Comparison of ENCODE assay signal across 27 mouse cellular contexts in genomic region chr1:157500657-157501056, GRCm38 (mm10). TPM values are rescaled to one million over a fixed set of nuclear protein-coding genes. Genes with fewer than 3 reads are reported as not detected.
DNase-seq lines count a peak whose midpoint lies in the region; ATAC-seq lines count a peak whose summit lies in the region.
"Had no signal": no experiment of that assay in that cellular context is flagged by ENCODE, and none has a peak within 500 bp of the region (broad histone marks: within the 10 kb centered on the region; RNA-seq: fewer than 3 reads in every experiment).

No protein-coding gene starts in this region.

- H3K9me3 ChIP-seq in forebrain, embryonic 15.5 days = no peaks in the 10 kb centered on the region
- no peaks in the 10 kb centered on the region; the same call in 1 of the 2 replicates for H3K9me3 ChIP-seq in forebrain, embryonic 10.5 days
- no peaks in the 10 kb centered on the region for H3K9me3 ChIP-seq in liver, embryonic 12.5 days (replicated peaks)
- H3K9me3 ChIP-seq in liver, embryonic 11.5 days (ENCODE audit: control insufficient read depth, low read length) = 0 out of 2 replicates have a peak, but pooled peaks cover 2% of the 10 kb centered on the region
- H3K9me3 ChIP-seq in neural tube, embryonic 12.5 days = no peaks in the 10 kb centered on the region
- H3K9me3 ChIP-seq in limb, embryonic 13.5 days = no peaks in the 10 kb centered on the region
- no peaks in the 10 kb centered on the region for H3K9me3 ChIP-seq in intestine, embryonic 16.5 days (ENCODE audit: control insufficient read depth, low read length)
- H3K9me3 ChIP-seq: hindbrain, embryonic 10.5 days had no signal

- no peak overlapping the region for H3K27ac ChIP-seq in forebrain, embryonic 15.5 days (replicated peaks)
- no peak overlapping the region for H3K27ac ChIP-seq in forebrain, embryonic 10.5 days
- no peak overlapping the region for H3K27ac ChIP-seq in liver, embryonic 12.5 days
- H3K27ac ChIP-seq in liver, embryonic 11.5 days (ENCODE audit: low read depth, low read length) = no peak overlapping the region
- H3K27ac ChIP-seq in neural tube, embryonic 12.5 days = no peak overlapping the region
- H3K27ac ChIP-seq in limb, embryonic 13.5 days = no peak overlapping the region
- H3K27ac ChIP-seq in intestine, embryonic 16.5 days (ENCODE audit: low read length) = no peak overlapping the region
- H3K27ac ChIP-seq: hindbrain, embryonic 10.5 days; macrophage had no signal

- peaks cover 3% of the 10 kb centered on the region; the same call in 1 of the 2 replicates for H3K4me1 ChIP-seq in forebrain, embryonic 15.5 days
- H3K4me1 ChIP-seq in forebrain, embryonic 10.5 days = peaks cover 5% of the 10 kb centered on the region; the same call in 1 of the 2 replicates
- H3K4me1 ChIP-seq in liver, embryonic 12.5 days = no peaks in the 10 kb centered on the region
- H3K4me1 ChIP-seq in liver, embryonic 11.5 days (replicated peaks; ENCODE audit: control insufficient read depth, insufficient read depth, low read length) = no peaks in the 10 kb centered on the region
- H3K4me1 ChIP-seq in neural tube, embryonic 12.5 days = no peaks in the 10 kb centered on the region; the same call in 1 of the 2 replicates
- peaks cover 5% of the 10 kb centered on the region; the same call in 1 of the 2 replicates for H3K4me1 ChIP-seq in limb, embryonic 13.5 days
- H3K4me1 ChIP-seq in intestine, embryonic 16.5 days (ENCODE audit: control insufficient read depth, insufficient read depth, low read length) = no peaks in the 10 kb centered on the region

- peak; percentile 32; the same call in 1 of the 2 replicates for ATAC-seq in forebrain, embryonic 15.5 days (replicated peaks)
- ATAC-seq in liver, embryonic 12.5 days = peak; percentile 55
- ATAC-seq in liver, embryonic 11.5 days (replicated peaks; ENCODE audit: low FRiP score) = no peak
- 0 out of 2 replicates have a peak, but pooled peaks have one; percentile 33 for ATAC-seq in neural tube, embryonic 12.5 days (ENCODE audit: low FRiP score, low read depth)
- ATAC-seq in limb, embryonic 13.5 days (ENCODE audit: low FRiP score, low read depth) = 0 out of 2 replicates have a peak, but pooled peaks have one; percentile 24
- ATAC-seq in intestine, embryonic 16.5 days = no peak
- ATAC-seq: CD4-positive, CD25-positive, alpha-beta regulatory T cell, adult 4 months; liver, postnatal 0 days; lung, postnatal 0 days had no signal

- no peak for DNase-seq in forebrain, embryonic 10.5 days (ENCODE audit: extremely low spot score, low spot score)
- DNase-seq in liver, embryonic 11.5 days (ENCODE audit: low spot score) = no peak
- no peak for DNase-seq in neural tube, embryonic 10.5 days (ENCODE audit: extremely low spot score, low spot score)
- DNase-seq: adrenal gland, postnatal 25 days; cerebellum, adult 11-12 months; cerebellum, adult 9-11 months; embryo, embryonic 11 days; gastrocnemius, postnatal 14 days; heart, postnatal 14 days; kidney, adult 2 months; kidney, postnatal 36 days; layer of hippocampus, postnatal 36 days; left cerebral cortex, postnatal 4 days; liver, postnatal 0 days; right cerebral cortex, adult 18-20 months; spleen, adult 18-20 months; thymus, postnatal 4 days had no signal

- H3K4me2 ChIP-seq in forebrain, embryonic 15.5 days (replicated peaks) = no peak overlapping the region
- no peak overlapping the region for H3K4me2 ChIP-seq in liver, embryonic 12.5 days
- H3K4me2 ChIP-seq in liver, embryonic 11.5 days = no peak overlapping the region
- no peak overlapping the region for H3K4me2 ChIP-seq in neural tube, embryonic 12.5 days (replicated peaks)
- H3K4me2 ChIP-seq in limb, embryonic 13.5 days (replicated peaks) = no peak overlapping the region
- no peak overlapping the region for H3K4me2 ChIP-seq in intestine, embryonic 16.5 days (ENCODE audit: low read depth, low read length)
- H3K4me2 ChIP-seq: midbrain, embryonic 11.5 days had no signal

- H3K27me3 ChIP-seq in forebrain, embryonic 15.5 days = no peaks in the 10 kb centered on the region
- H3K27me3 ChIP-seq in forebrain, embryonic 10.5 days (ENCODE audit: poor library complexity, severe bottlenecking) = no peaks in the 10 kb centered on the region
- H3K27me3 ChIP-seq in liver, embryonic 12.5 days (replicated peaks) = no peaks in the 10 kb centered on the region
- H3K27me3 ChIP-seq in liver, embryonic 11.5 days (replicated peaks; ENCODE audit: control insufficient read depth, insufficient read depth, low read length) = no peaks in the 10 kb centered on the region
- no peaks in the 10 kb centered on the region for H3K27me3 ChIP-seq in neural tube, embryonic 12.5 days (replicated peaks)
- no peaks in the 10 kb centered on the region for H3K27me3 ChIP-seq in limb, embryonic 13.5 days
- no peaks in the 10 kb centered on the region for H3K27me3 ChIP-seq in intestine, embryonic 16.5 days (replicated peaks; ENCODE audit: control insufficient read depth, insufficient read depth, low read length)

- H3K9ac ChIP-seq in forebrain, embryonic 15.5 days (replicated peaks) = no peak overlapping the region
- no peak overlapping the region for H3K9ac ChIP-seq in liver, embryonic 12.5 days
- no peak overlapping the region for H3K9ac ChIP-seq in liver, embryonic 11.5 days (ENCODE audit: low read depth, low read length)
- no peak overlapping the region for H3K9ac ChIP-seq in neural tube, embryonic 12.5 days
- H3K9ac ChIP-seq in limb, embryonic 13.5 days = no peak overlapping the region
- no peak overlapping the region for H3K9ac ChIP-seq in intestine, embryonic 16.5 days (ENCODE audit: low read depth, low read length)
- H3K9ac ChIP-seq: liver, postnatal 0 days had no signal

- H3K36me3 ChIP-seq in forebrain, embryonic 15.5 days = no peaks in the 10 kb centered on the region
- H3K36me3 ChIP-seq in forebrain, embryonic 10.5 days (replicated peaks) = no peaks in the 10 kb centered on the region
- H3K36me3 ChIP-seq in liver, embryonic 12.5 days = no peaks in the 10 kb centered on the region
- H3K36me3 ChIP-seq in liver, embryonic 11.5 days (ENCODE audit: control insufficient read depth, insufficient read depth, low read length) = no peaks in the 10 kb centered on the region
- no peaks in the 10 kb centered on the region for H3K36me3 ChIP-seq in neural tube, embryonic 12.5 days
- H3K36me3 ChIP-seq in limb, embryonic 13.5 days = no peaks in the 10 kb centered on the region
- H3K36me3 ChIP-seq in intestine, embryonic 16.5 days (ENCODE audit: control insufficient read depth, insufficient read depth, low read length) = no peaks in the 10 kb centered on the region
- H3K36me3 ChIP-seq: hindbrain, embryonic 10.5 days had no signal

- no peak overlapping the region for H3K4me3 ChIP-seq in forebrain, embryonic 15.5 days
- no peak overlapping the region for H3K4me3 ChIP-seq in forebrain, embryonic 10.5 days
- H3K4me3 ChIP-seq in liver, embryonic 12.5 days = no peak overlapping the region
- H3K4me3 ChIP-seq in liver, embryonic 11.5 days (ENCODE audit: low read depth, low read length) = no peak overlapping the region
- H3K4me3 ChIP-seq in neural tube, embryonic 12.5 days = no peak overlapping the region
- no peak overlapping the region for H3K4me3 ChIP-seq in limb, embryonic 13.5 days
- H3K4me3 ChIP-seq in intestine, embryonic 16.5 days (ENCODE audit: low read length) = no peak overlapping the region
- H3K4me3 ChIP-seq: hindbrain, embryonic 10.5 days had no signal

- 90% methylated on average over 1 of the region's 1 CpGs for WGBS in forebrain, embryonic 15.5 days
- 81% methylated on average over 1 of the region's 1 CpGs for WGBS in forebrain, embryonic 10.5 days
- WGBS in liver, embryonic 12.5 days (ENCODE audit: insufficient replicate concordance) = 50% methylated on average over 1 of the region's 1 CpGs
- WGBS in liver, embryonic 11.5 days = 67% methylated on average over 1 of the region's 1 CpGs
- 90% methylated on average over 1 of the region's 1 CpGs for WGBS in neural tube, embryonic 12.5 days
- 77% methylated on average over 1 of the region's 1 CpGs for WGBS in limb, embryonic 13.5 days
- 87% methylated on average over 1 of the region's 1 CpGs for WGBS in intestine, embryonic 16.5 days

RNA-seq across cellular contexts. Expression of gene Sec16b, which starts 5.9 kb away (rescaled TPM):
- polyA plus RNA-seq in forebrain, embryonic 15.5 days (2015; fragmentation: Nextera tagmentation; extraction: Ambion mirVana) = 0.34 and 0.38 TPM in 2 replicates
- polyA plus RNA-seq in forebrain, embryonic 10.5 days (2016; fragmentation: Nextera tagmentation; extraction: Ambion mirVana) = 0.63 and 0.73 TPM in 2 replicates
- polyA plus RNA-seq in liver, embryonic 12.5 days (2016; fragmentation: Nextera tagmentation; extraction: Ambion mirVana) = 3.9 and 4.1 TPM in 2 replicates
- 4.6 and 5.8 TPM in 2 replicates for polyA plus RNA-seq in liver, embryonic 11.5 days (2014; fragmentation: Nextera tagmentation; extraction: Ambion mirVana)
- 1.3 and 1.4 TPM in 2 replicates for polyA plus RNA-seq in neural tube, embryonic 12.5 days (2016; fragmentation: Nextera tagmentation; extraction: Ambion mirVana)
- 2.9 and 3.4 TPM in 2 replicates for polyA plus RNA-seq in limb, embryonic 13.5 days (2015; fragmentation: Nextera tagmentation; extraction: Ambion mirVana)
- polyA plus RNA-seq in intestine, embryonic 16.5 days (2015; fragmentation: Nextera tagmentation; extraction: Ambion mirVana) = 17.5 and 22.7 TPM in 2 replicates
- polyA plus RNA-seq: macrophage had no signal

RNA-seq across cellular contexts. Expression of gene Cryzl2, which starts 42.3 kb away (rescaled TPM):
- 5.2 and 6.4 TPM in 2 replicates for polyA plus RNA-seq in forebrain, embryonic 15.5 days (2015; fragmentation: Nextera tagmentation; extraction: Ambion mirVana)
- 5.5 and 6.7 TPM in 2 replicates for polyA plus RNA-seq in forebrain, embryonic 10.5 days (2016; fragmentation: Nextera tagmentation; extraction: Ambion mirVana)
- polyA plus RNA-seq in liver, embryonic 12.5 days (2016; fragmentation: Nextera tagmentation; extraction: Ambion mirVana) = 6.8 and 7.0 TPM in 2 replicates
- polyA plus RNA-seq in liver, embryonic 11.5 days (2014; fragmentation: Nextera tagmentation; extraction: Ambion mirVana) = 9.7 and 10.9 TPM in 2 replicates
- polyA plus RNA-seq in neural tube, embryonic 12.5 days (2016; fragmentation: Nextera tagmentation; extraction: Ambion mirVana) = 7.4 and 9.0 TPM in 2 replicates
- polyA plus RNA-seq in limb, embryonic 13.5 days (2015; fragmentation: Nextera tagmentation; extraction: Ambion mirVana) = 6.4 and 6.8 TPM in 2 replicates
- polyA plus RNA-seq in intestine, embryonic 16.5 days (2015; fragmentation: Nextera tagmentation; extraction: Ambion mirVana) = 12.7 and 13.1 TPM in 2 replicates

Comparison
In these comparisons a context has a peak if more than half of its experiments do, and no peak if none do; other contexts are left out.
1. ATAC-seq: peak in forebrain, embryonic 15.5 days (single experiment), liver, embryonic 12.5 days (single experiment), neural tube, embryonic 12.5 days (single experiment) and limb, embryonic 13.5 days (single experiment); none in liver, embryonic 11.5 days (single experiment) and intestine, embryonic 16.5 days (single experiment).